Mouse (Mus musculus) liver, postnatal 0 days (tissue): ENCODE data around the gene Cyp11a1.

Source experiments
- CTCF ChIP-seq: sonication (generic); IDR thresholded peaks from 2 replicates; pipeline ENCODE4 v1.5.1; 2016; ENCODE audit warnings: antibody characterized with exemption, low read depth
- EP300 ChIP-seq: IDR thresholded peaks from 2 replicates; pipeline ENCODE4 v1.6.1; 2016; ENCODE audit warnings: antibody characterized with exemption, low read depth, mild to moderate bottlenecking

DNA sequence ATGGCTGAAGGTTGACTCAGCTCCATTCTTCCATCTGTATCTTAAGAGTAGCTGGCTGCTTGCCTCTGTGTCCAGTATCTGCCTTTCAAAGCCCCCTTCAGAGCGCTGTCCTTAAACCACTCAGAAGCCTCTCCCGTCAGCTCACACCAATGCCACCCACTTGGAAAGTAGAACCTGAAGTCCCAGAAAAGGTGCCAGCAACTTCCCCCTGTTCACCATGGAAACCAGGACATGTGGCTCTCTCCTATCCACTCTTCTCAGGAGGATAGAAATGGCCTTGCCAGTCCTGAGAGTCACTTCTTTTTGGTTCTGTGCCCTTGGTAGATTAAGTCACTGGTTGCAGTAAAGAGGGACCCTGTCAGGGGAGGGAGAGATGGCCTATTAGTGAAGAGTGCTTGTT lies 7.5 kb upstream of the Cyp11a1 start:
- TF ChIP-seq CTCF, result no peak
- TF ChIP-seq EP300, result no peak
